Mouse (Mus musculus): ENCODE data around the gene Nodal. TPM values are rescaled to one million over a fixed set of nuclear protein-coding genes. Genes with fewer than 3 reads are reported as not detected.
"Not testable (repeated sequence)": the region's sequence is repeated elsewhere in the genome, so short reads cannot be mapped to it uniquely, and the experiment has no call there.

Nodal gene
- polyA plus RNA-seq, 1 experiment from 2014 or later, result not detected

- DNase-seq (no peak), ATAC-seq (ENCODE audit: low FRiP score, low TSS enrichment) (no peak)
- Histone ChIP-seq H3K9ac (replicated peaks; ENCODE audit: low read length) (no peak overlapping the region), H3K4me3 (replicated peaks; ENCODE audit: low read depth, low read length) (no peak overlapping the region), H3K27me3 (ENCODE audit: control insufficient read depth, insufficient read depth, low read length) (no peaks in the 10 kb centered on the region), H3K36me3 (ENCODE audit: control insufficient read depth, insufficient read depth, low read length) (0 out of 2 replicates have a peak, but pooled peaks cover 5% of the 10 kb centered on the region), H3K4me2 (ENCODE audit: low read length) (no peak overlapping the region), H3K4me1 (ENCODE audit: control insufficient read depth, insufficient read depth, low read length) (peaks cover 21% of the 10 kb centered on the region), H3K9me3 (ENCODE audit: control insufficient read depth, low read length) (no peaks in the 10 kb centered on the region), H3K27ac (replicated peaks; ENCODE audit: low read depth, low read length) (no peak overlapping the region)
- 92% methylated on average over 3 of the region's 3 CpGs for WGBS
These were observed 31.1 kb downstream of the Nodal start for GRCm38 (mm10) chr10:61448834-61449233.

GRCm38 (mm10) chr10:61451463-61451930, 33.7 kb downstream of the Nodal start:
- DNase-seq (peak; percentile 19), ATAC-seq (ENCODE audit: low FRiP score, low TSS enrichment) (no peak)
- Histone ChIP-seq H3K9ac (replicated peaks; ENCODE audit: low read length) (peak overlapping the region; percentile 93), H3K27me3 (ENCODE audit: control insufficient read depth, insufficient read depth, low read length) (no peaks in the 10 kb centered on the region), H3K27ac (replicated peaks; ENCODE audit: low read depth, low read length) (no peak overlapping the region), H3K4me3 (replicated peaks; ENCODE audit: low read depth, low read length) (peak overlapping the region; percentile 100), H3K4me2 (ENCODE audit: low read length) (peak overlapping the region; percentile 93), H3K4me1 (ENCODE audit: control insufficient read depth, insufficient read depth, low read length) (peaks cover 19% of the 10 kb centered on the region), H3K9me3 (ENCODE audit: control insufficient read depth, low read length) (no peaks in the 10 kb centered on the region), H3K36me3 (ENCODE audit: control insufficient read depth, insufficient read depth, low read length) (0 out of 2 replicates have a peak, but pooled peaks cover 5% of the 10 kb centered on the region)
- 9% methylated on average over 8 of the region's 8 CpGs for WGBS

- peak overlapping the region; percentile 93 for H3K9ac ChIP-seq (replicated peaks; ENCODE audit: low read length)
- peak overlapping the region; percentile 100 for H3K4me3 ChIP-seq (replicated peaks; ENCODE audit: low read depth, low read length)
- no peaks in the 10 kb centered on the region for H3K9me3 ChIP-seq (ENCODE audit: control insufficient read depth, low read length)
- peak; percentile 57 for DNase-seq
- ATAC-seq (ENCODE audit: low FRiP score, low TSS enrichment), result peak; percentile 69
- H3K27ac ChIP-seq (replicated peaks; ENCODE audit: low read depth, low read length), result peak overlapping the region; percentile 85
- H3K27me3 ChIP-seq (ENCODE audit: control insufficient read depth, insufficient read depth, low read length), result no peaks in the 10 kb centered on the region
- H3K36me3 ChIP-seq (ENCODE audit: control insufficient read depth, insufficient read depth, low read length), result 0 out of 2 replicates have a peak, but pooled peaks cover 5% of the 10 kb centered on the region
- peaks cover 19% of the 10 kb centered on the region for H3K4me1 ChIP-seq (ENCODE audit: control insufficient read depth, insufficient read depth, low read length)
- WGBS, result under 1% methylated on average over 57 of the region's 62 CpGs
- H3K4me2 ChIP-seq (ENCODE audit: low read length), result peak overlapping the region; percentile 93
These were observed 34.3 kb downstream of the Nodal start for GRCm38 (mm10) chr10:61451931-61452617.

GRCm38 (mm10) chr10:61452645-61453044, 34.9 kb downstream of the Nodal start, which contains the start of gene Eif4ebp2:
Gene Eif4ebp2, minus strand, starts transcription at chr10:61452661.
- ATAC-seq (ENCODE audit: low FRiP score, low TSS enrichment) (peak; percentile 100), DNase-seq (peak; percentile 99)

DNA sequence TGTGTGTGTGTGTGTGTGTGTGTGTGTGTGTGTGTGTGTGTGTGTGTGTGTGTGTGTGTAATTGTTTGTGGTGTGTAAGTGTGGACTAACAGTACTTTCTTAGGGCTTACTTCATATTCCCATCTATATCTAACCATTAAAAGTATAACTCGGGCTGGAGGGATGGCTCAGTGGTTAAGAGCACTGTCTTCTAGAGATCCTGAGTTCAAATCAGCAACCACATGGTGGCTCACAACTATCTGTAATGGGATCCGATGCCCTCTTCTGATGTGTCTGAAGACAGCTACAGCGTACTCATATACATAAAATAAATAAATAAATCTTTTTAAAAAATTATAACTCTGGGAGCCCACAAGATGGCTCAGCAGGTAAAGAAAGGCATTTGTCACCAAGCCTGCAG, 35.4 kb downstream of the Nodal start:
- not testable (repeated sequence) for H3K36me3 ChIP-seq (ENCODE audit: control insufficient read depth, insufficient read depth, low read length); DNase-seq; H3K27me3 ChIP-seq (ENCODE audit: control insufficient read depth, insufficient read depth, low read length); H3K9me3 ChIP-seq (ENCODE audit: control insufficient read depth, low read length); H3K4me3 ChIP-seq (replicated peaks; ENCODE audit: low read depth, low read length); H3K27ac ChIP-seq (replicated peaks; ENCODE audit: low read depth, low read length); H3K9ac ChIP-seq (replicated peaks; ENCODE audit: low read length)
- H3K4me1 ChIP-seq (ENCODE audit: control insufficient read depth, insufficient read depth, low read length), result peaks cover 13% of the 10 kb centered on the region
- 80% methylated on average over 3 of the region's 3 CpGs for WGBS
- peak overlapping the region; percentile 93; the same call in 1 of the 2 replicates for H3K4me2 ChIP-seq (ENCODE audit: low read length)
- peak; percentile 25; the same call in 1 of the 2 replicates for ATAC-seq (ENCODE audit: low FRiP score, low TSS enrichment)

More at GRCm38 (mm10) chr10:61452645-61453044, 34.9 kb downstream of the Nodal start, which contains the start of gene Eif4ebp2:
- under 1% methylated on average over 36 of the region's 36 CpGs for WGBS
- Histone ChIP-seq H3K36me3 (ENCODE audit: control insufficient read depth, insufficient read depth, low read length) (0 out of 2 replicates have a peak, but pooled peaks cover 5% of the 10 kb centered on the region), H3K4me2 (ENCODE audit: low read length) (peak within 1 kb of the TSS; percentile 93), H3K27me3 (ENCODE audit: control insufficient read depth, insufficient read depth, low read length) (no peaks in the 10 kb centered on the region), H3K9ac (replicated peaks; ENCODE audit: low read length) (peak within 1 kb of the TSS; percentile 93), H3K9me3 (ENCODE audit: control insufficient read depth, low read length) (no peaks in the 10 kb centered on the region), H3K27ac (replicated peaks; ENCODE audit: low read depth, low read length) (peak within 1 kb of the TSS; percentile 85), H3K4me3 (replicated peaks; ENCODE audit: low read depth, low read length) (peak within 1 kb of the TSS; percentile 100), H3K4me1 (ENCODE audit: control insufficient read depth, insufficient read depth, low read length) (peaks cover 17% of the 10 kb centered on the region)

- H3K36me3 ChIP-seq (ENCODE audit: control insufficient read depth, insufficient read depth, low read length), result no peaks in the 10 kb centered on the region
- H3K9ac ChIP-seq (replicated peaks; ENCODE audit: low read length), result no peak overlapping the region
- WGBS, result 63% methylated on average over 3 of the region's 3 CpGs
- H3K4me2 ChIP-seq (ENCODE audit: low read length), result no peak overlapping the region
- no peak overlapping the region for H3K4me3 ChIP-seq (replicated peaks; ENCODE audit: low read depth, low read length)
- no peak overlapping the region for H3K27ac ChIP-seq (replicated peaks; ENCODE audit: low read depth, low read length)
- ATAC-seq (ENCODE audit: low FRiP score, low TSS enrichment), result no peak
- H3K4me1 ChIP-seq (ENCODE audit: control insufficient read depth, insufficient read depth, low read length), result no peaks in the 10 kb centered on the region
- no peaks in the 10 kb centered on the region for H3K9me3 ChIP-seq (ENCODE audit: control insufficient read depth, low read length)
- no peak for DNase-seq
- H3K27me3 ChIP-seq (ENCODE audit: control insufficient read depth, insufficient read depth, low read length), result no peaks in the 10 kb centered on the region
These were observed 39.4 kb downstream of the Nodal start for GRCm38 (mm10) chr10:61457182-61457581.

DNA sequence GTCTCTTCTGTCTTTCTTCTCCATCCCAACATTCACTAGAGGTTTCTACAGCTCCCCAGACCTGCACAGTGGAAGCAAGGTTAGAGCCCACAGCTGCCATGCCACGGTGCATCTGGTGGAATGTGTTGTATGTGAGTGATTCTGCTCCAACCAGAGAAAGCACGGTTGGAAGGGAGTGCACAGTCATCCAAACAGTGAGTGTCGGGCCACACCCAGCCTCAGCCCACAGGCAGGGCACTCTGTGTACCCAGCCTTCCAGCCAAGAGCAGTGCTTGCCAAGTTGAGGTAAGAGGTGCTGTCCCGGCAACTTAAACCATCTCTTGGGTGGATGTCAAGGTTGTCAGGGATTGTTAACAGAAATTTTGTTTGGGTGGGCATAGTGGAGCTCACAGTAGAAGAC, 47.2 kb downstream of the Nodal start:
- H3K9me3 ChIP-seq (ENCODE audit: control insufficient read depth, low read length), result no peaks in the 10 kb centered on the region

GRCm38 (mm10) chr10:61466242-61466641, 48.5 kb downstream of the Nodal start:
- Histone ChIP-seq H3K9ac (replicated peaks; ENCODE audit: low read length) (no peak overlapping the region), H3K36me3 (ENCODE audit: control insufficient read depth, insufficient read depth, low read length) (no peaks in the 10 kb centered on the region), H3K4me2 (ENCODE audit: low read length) (no peak overlapping the region), H3K4me1 (ENCODE audit: control insufficient read depth, insufficient read depth, low read length) (no peaks in the 10 kb centered on the region), H3K9me3 (ENCODE audit: control insufficient read depth, low read length) (no peaks in the 10 kb centered on the region), H3K4me3 (replicated peaks; ENCODE audit: low read depth, low read length) (no peak overlapping the region), H3K27me3 (ENCODE audit: control insufficient read depth, insufficient read depth, low read length) (no peaks in the 10 kb centered on the region), H3K27ac (replicated peaks; ENCODE audit: low read depth, low read length) (no peak overlapping the region)
- WGBS, result 74% methylated on average over 8 of the region's 8 CpGs
- DNase-seq (no peak), ATAC-seq (ENCODE audit: low FRiP score, low TSS enrichment) (no peak)

More for the DNA sequence above, 47.2 kb downstream of the Nodal start:
- no peaks in the 10 kb centered on the region for H3K27me3 ChIP-seq (ENCODE audit: control insufficient read depth, insufficient read depth, low read length)
- no peaks in the 10 kb centered on the region for H3K36me3 ChIP-seq (ENCODE audit: control insufficient read depth, insufficient read depth, low read length)
- ATAC-seq (ENCODE audit: low FRiP score, low TSS enrichment) (no peak), DNase-seq (no peak)
- no peak overlapping the region for H3K4me3 ChIP-seq (replicated peaks; ENCODE audit: low read depth, low read length)
- H3K27ac ChIP-seq (replicated peaks; ENCODE audit: low read depth, low read length), result no peak overlapping the region
- no peak overlapping the region for H3K4me2 ChIP-seq (ENCODE audit: low read length)
- WGBS, result 84% methylated on average over 4 of the region's 4 CpGs
- H3K9ac ChIP-seq (replicated peaks; ENCODE audit: low read length), result no peak overlapping the region
- H3K4me1 ChIP-seq (ENCODE audit: control insufficient read depth, insufficient read depth, low read length), result no peaks in the 10 kb centered on the region

DNA sequence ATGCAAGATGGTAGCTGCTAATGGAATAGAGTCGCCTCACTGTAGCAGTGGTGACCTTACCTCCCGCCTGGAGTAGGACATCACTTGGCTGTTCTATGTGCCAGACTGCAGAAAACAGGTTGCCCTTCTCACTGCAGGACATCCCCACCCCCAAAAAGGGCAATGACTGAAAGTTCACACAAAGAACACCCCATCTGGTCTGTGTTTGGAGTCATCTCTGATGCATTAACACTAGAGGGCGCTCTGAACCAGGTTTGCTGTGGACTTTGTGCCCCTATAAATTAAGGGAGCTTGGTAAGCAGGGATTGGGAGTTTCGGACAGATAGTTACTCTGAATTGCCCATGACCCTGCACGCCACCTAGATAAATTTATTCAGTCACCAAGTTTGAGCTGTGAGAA, 49.1 kb downstream of the Nodal start:
- DNase-seq, result peak; percentile 88
- no peaks in the 10 kb centered on the region for H3K9me3 ChIP-seq (ENCODE audit: control insufficient read depth, low read length)
- no peak overlapping the region for H3K4me3 ChIP-seq (replicated peaks; ENCODE audit: low read depth, low read length)
- 24% methylated on average over 5 of the region's 5 CpGs for WGBS
- no peaks in the 10 kb centered on the region for H3K27me3 ChIP-seq (ENCODE audit: control insufficient read depth, insufficient read depth, low read length)
- H3K9ac ChIP-seq (replicated peaks; ENCODE audit: low read length), result no peak overlapping the region
- H3K27ac ChIP-seq (replicated peaks; ENCODE audit: low read depth, low read length), result no peak overlapping the region
- no peak overlapping the region for H3K4me2 ChIP-seq (ENCODE audit: low read length)
- no peaks in the 10 kb centered on the region for H3K4me1 ChIP-seq (ENCODE audit: control insufficient read depth, insufficient read depth, low read length)
- ATAC-seq (ENCODE audit: low FRiP score, low TSS enrichment), result no peak; the same call in 1 of the 2 replicates
- H3K36me3 ChIP-seq (ENCODE audit: control insufficient read depth, insufficient read depth, low read length), result no peaks in the 10 kb centered on the region

Measured in midbrain, embryonic 14.5 days (tissue).